Mouse (Mus musculus) hindbrain, embryonic 12.5 days (tissue): Measurements from ENCODE around the gene Negr1. TPM values are rescaled to one million over a fixed set of nuclear protein-coding genes. Genes with fewer than 3 reads are reported as not detected.

Experiments
- ATAC-seq: fragments of 200-750 bp; cut with Nextera tagmentation; 2 replicates; pipeline ENCODE4 v1.8.0; 2017; ENCODE audit warnings: moderate TSS enrichment; ENCODE audit not compliant: low FRiP score
- H3K27ac ChIP-seq: fragments of 300-500 bp; sonication (generic); 2 replicates; pipeline ENCODE4 v1.5.1; 2016; ENCODE audit warnings: mild to moderate bottlenecking
- H3K27me3 ChIP-seq: fragments of 300-500 bp; sonication (generic); 2 replicates; pipeline ENCODE4 v1.6.1; 2016; ENCODE audit warnings: mild to moderate bottlenecking
- H3K36me3 ChIP-seq: fragments of 300-500 bp; sonication (generic); 2 replicates; pipeline ENCODE4 v1.6.1; 2016; ENCODE audit warnings: mild to moderate bottlenecking
- H3K4me1 ChIP-seq: fragments of 300-500 bp; sonication (generic); 2 replicates; pipeline ENCODE4 v1.6.1; 2016
- H3K4me2 ChIP-seq: fragments of 300-500 bp; sonication (generic); replicated peaks from 2 replicates; pipeline ENCODE4 v1.6.1; 2016; ENCODE audit warnings: mild to moderate bottlenecking
- H3K4me3 ChIP-seq: fragments of 300-500 bp; sonication (generic); 2 replicates; pipeline ENCODE4 v1.5.1; 2016; ENCODE audit warnings: mild to moderate bottlenecking
- H3K9ac ChIP-seq: fragments of 300-500 bp; sonication (generic); 2 replicates; pipeline ENCODE4 v1.6.1; 2016; ENCODE audit warnings: mild to moderate bottlenecking, moderate library complexity
- H3K9me3 ChIP-seq: fragments of 300-500 bp; sonication (generic); replicated peaks from 2 replicates; pipeline ENCODE4 v1.6.1; 2016; ENCODE audit warnings: mild to moderate bottlenecking
- WGBS: fragments of 180-500 bp; shearing (Covaris S2); methylation state at CpG from one replicate; pipeline ENCODE4 v1.1.7; 2016; 5-methylcytosine and 5-hydroxymethylcytosine counted together
- polyA plus RNA-seq: library from polyadenylated mRNA; unstranded; fragments of >200 nt; fragmentation: Nextera tagmentation; extraction: Ambion mirVana; gene quantifications from 2 replicates; pipeline ENCODE4 v1.2.1, GENCODE M21; 2016

The Negr1 gene
- polyA plus RNA-seq, 1 experiment from 2014 or later, result 15.4 TPM

DNA sequence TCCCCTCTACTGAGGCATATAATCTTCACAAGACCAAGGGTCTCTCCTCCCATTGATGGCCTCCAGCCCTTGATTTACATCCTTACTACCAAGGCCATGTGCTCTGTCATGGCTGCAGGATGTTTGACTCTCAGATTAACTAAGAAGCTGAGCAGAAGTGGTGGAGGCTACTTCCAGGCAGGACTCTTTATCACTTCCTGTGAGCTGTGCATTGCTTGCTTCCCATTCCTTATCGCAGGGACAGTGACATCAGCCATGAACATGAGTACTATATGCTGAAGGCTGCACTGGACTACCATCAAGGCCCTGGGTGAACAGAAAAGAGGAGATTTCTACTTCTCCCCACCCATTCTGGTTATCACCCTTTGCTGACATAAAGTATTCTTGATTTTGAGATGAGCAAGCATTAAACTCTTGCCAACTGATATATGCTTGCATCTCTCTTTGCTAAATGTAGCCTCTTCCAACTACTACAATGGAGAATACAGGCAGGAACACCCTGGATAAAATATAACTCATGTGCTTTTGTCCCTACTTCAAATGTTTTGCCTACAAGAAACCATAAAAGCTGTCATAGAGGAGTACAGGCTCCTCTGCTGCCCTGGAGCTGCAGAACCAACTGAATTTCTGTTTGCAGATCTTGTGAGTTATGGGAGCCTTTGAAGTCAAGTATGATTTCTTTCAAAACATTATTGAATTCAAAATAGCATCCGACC is 517.8 kb downstream of the Negr1 start:
- 75% methylated on average over 2 of the region's 2 CpGs for WGBS
- no peak overlapping the region for H3K9ac ChIP-seq
- ATAC-seq, result no peak
- H3K4me1 ChIP-seq, result no peaks in the 10 kb centered on the region
- no peaks in the 10 kb centered on the region for H3K36me3 ChIP-seq
- H3K4me3 ChIP-seq, result no peak overlapping the region
- H3K27ac ChIP-seq, result no peak overlapping the region
- no peaks in the 10 kb centered on the region for H3K9me3 ChIP-seq
- H3K27me3 ChIP-seq, result no peaks in the 10 kb centered on the region
- no peak overlapping the region for H3K4me2 ChIP-seq

DNA sequence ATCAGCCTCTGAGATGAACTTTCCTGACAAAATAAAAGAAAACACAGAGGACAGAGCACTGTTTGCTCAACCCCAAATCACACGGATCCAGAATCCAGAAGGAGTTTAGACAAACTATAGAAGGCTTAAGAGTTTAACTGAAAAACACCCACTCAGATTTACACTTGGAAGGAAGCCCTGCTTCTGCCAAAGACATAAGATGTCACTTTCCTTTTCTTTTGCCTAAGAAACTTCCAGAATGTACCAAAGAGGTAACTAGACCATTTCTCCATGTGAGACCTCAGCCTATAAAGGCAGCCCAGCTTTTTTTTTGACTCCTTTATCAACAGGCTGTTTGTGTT is 518.3 kb downstream of the Negr1 start:
- H3K4me1 ChIP-seq, result no peaks in the 10 kb centered on the region
- no peak for ATAC-seq
- H3K36me3 ChIP-seq, result no peaks in the 10 kb centered on the region
- no peak overlapping the region for H3K27ac ChIP-seq
- no peak overlapping the region for H3K4me3 ChIP-seq
- H3K27me3 ChIP-seq, result no peaks in the 10 kb centered on the region
- H3K4me2 ChIP-seq, result no peak overlapping the region
- H3K9ac ChIP-seq, result no peak overlapping the region
- H3K9me3 ChIP-seq, result no peaks in the 10 kb centered on the region
- WGBS, result 64% methylated on average over 1 of the region's 1 CpGs

GRCm38 (mm10) chr3:157080585-157080984 is 519.0 kb downstream of the Negr1 start:
- ATAC-seq, result no peak
- H3K27ac ChIP-seq, result no peak overlapping the region
- no peaks in the 10 kb centered on the region for H3K4me1 ChIP-seq
- no peaks in the 10 kb centered on the region for H3K36me3 ChIP-seq
- WGBS, result 93% methylated on average over 1 of the region's 1 CpGs
- no peak overlapping the region for H3K4me2 ChIP-seq
- no peaks in the 10 kb centered on the region for H3K9me3 ChIP-seq
- H3K9ac ChIP-seq, result no peak overlapping the region
- H3K27me3 ChIP-seq, result no peaks in the 10 kb centered on the region
- no peak overlapping the region for H3K4me3 ChIP-seq

DNA sequence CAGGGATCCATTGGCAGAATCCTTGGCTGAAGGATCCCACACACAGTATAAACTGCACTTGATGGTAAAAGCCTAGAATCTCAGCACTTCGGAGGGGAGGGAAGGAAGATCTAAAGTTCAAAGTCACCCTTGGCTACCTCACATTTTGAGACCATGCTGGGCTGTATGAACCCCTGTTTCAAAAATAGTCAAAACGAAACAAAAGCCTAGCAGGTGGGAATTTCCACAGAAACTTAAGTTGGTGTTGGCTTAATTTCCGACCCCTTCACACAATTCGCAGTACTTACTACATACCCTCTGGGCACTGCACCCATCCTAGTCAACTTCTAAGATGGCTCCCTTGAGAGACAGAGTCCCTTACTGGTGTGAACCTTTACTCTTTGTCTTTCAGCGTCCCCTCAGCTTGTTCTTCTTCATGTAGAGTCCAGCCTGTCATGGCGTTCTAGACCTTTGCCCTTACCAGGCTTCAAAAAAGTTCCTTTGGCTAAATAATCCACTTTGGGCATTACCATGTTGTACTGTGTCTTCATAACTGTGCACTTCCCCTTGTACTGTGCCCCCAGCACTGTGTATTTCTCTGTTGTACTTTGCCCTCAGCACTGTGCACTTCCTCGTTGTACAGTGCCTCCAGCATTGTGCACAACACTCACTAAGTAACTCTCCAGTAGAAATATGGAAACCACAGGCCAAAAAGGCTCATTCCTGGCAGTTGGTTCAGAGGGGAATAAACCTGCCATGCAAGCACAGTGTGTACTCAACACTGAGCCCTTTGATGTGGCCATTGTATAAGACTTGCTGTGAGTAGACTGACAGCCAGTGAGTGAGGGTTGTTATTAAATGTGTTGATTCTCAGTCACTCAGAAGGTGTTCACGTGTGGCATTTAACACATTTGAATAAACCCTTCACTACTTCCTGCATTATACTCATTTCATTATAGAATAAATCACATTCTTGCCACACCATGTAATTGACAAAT is 521.5 kb downstream of the Negr1 start:
- Histone ChIP-seq H3K4me1 (no peaks in the 10 kb centered on the region), H3K4me3 (no peak overlapping the region), H3K9ac (no peak overlapping the region), H3K27me3 (no peaks in the 10 kb centered on the region), H3K36me3 (no peaks in the 10 kb centered on the region), H3K9me3 (no peaks in the 10 kb centered on the region), H3K4me2 (no peak overlapping the region), H3K27ac (no peak overlapping the region)
- no peak for ATAC-seq
- 80% methylated on average over 8 of the region's 8 CpGs for WGBS

GRCm38 (mm10) chr3:157085180-157085579 is 523.6 kb downstream of the Negr1 start:
- 75% methylated on average over 1 of the region's 1 CpGs for WGBS
- no peaks in the 10 kb centered on the region for H3K4me1 ChIP-seq
- ATAC-seq, result no peak
- no peaks in the 10 kb centered on the region for H3K9me3 ChIP-seq
- no peaks in the 10 kb centered on the region for H3K27me3 ChIP-seq
- H3K4me3 ChIP-seq, result no peak overlapping the region
- no peaks in the 10 kb centered on the region for H3K36me3 ChIP-seq
- H3K4me2 ChIP-seq, result no peak overlapping the region
- no peak overlapping the region for H3K9ac ChIP-seq
- H3K27ac ChIP-seq, result no peak overlapping the region

DNA sequence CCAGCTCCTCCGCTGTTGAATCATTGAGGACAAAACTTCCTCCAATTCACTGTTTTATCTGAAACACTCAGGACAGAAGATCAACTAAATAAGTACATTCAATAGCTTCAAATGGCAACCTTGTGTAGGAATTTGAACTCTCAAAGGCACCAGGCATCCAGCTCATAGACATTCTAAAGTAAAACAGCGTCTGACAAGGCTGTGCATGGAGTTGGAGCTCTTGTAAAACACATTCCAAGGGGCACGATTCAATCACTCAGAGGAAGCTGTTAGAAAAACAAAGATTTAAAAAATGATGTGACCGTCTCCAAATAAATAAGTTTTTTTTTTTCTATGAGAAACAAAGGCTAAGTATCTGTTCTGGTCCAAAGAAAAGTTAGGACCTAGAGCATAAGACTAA is 528.5 kb downstream of the Negr1 start:
- Histone ChIP-seq H3K27me3 (no peaks in the 10 kb centered on the region), H3K9ac (no peak overlapping the region), H3K36me3 (no peaks in the 10 kb centered on the region), H3K4me3 (no peak overlapping the region), H3K4me1 (no peaks in the 10 kb centered on the region), H3K27ac (no peak overlapping the region), H3K9me3 (no peaks in the 10 kb centered on the region), H3K4me2 (no peak overlapping the region)
- ATAC-seq, result no peak
- 66% methylated on average over 4 of the region's 4 CpGs for WGBS

DNA sequence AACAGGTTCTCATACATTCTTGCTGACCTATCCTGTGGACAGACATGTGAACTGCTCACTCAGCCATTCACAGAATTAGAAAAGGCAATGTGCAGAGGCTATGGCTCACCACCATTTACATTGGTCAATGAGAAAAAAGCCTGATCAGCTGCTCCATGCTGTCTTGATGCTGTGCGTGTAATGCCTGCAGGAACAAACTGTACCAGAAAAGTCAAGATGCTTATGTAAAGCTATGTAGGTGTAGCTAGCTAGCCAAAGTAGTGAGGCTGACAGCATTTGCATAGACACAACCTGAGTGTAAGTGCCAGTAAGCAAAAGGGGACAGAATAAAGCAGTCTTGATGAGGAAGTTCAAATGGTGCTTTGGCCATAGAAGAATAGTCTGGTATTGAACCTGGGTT is 534.7 kb downstream of the Negr1 start:
- Histone ChIP-seq H3K9ac (no peak overlapping the region), H3K27me3 (no peaks in the 10 kb centered on the region), H3K4me1 (no peaks in the 10 kb centered on the region), H3K27ac (no peak overlapping the region), H3K4me2 (no peak overlapping the region), H3K36me3 (no peaks in the 10 kb centered on the region), H3K9me3 (no peaks in the 10 kb centered on the region), H3K4me3 (no peak overlapping the region)
- ATAC-seq, result no peak
- 96% methylated on average over 1 of the region's 1 CpGs for WGBS

DNA sequence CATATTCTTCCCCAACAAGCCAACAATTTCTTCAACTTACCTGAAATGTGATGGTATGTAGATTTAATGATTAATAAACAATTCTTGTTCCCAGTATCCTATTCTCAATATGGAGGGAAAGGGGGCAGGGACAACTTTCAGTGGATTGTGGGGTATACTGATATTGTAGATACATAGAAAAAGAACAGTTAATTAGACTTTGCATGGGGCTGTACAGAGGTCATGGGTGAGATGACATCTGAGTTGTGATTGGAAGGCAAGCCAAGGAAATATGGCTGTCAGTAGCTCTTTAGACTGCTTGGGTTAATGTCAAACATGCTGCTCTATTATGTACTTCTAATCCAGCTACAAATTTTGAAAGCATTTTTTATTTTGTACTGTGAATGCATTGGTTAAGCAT is 535.9 kb downstream of the Negr1 start:
- no peaks in the 10 kb centered on the region for H3K36me3 ChIP-seq
- H3K4me2 ChIP-seq, result no peak overlapping the region
- H3K9me3 ChIP-seq, result no peaks in the 10 kb centered on the region
- no peaks in the 10 kb centered on the region for H3K4me1 ChIP-seq
- no peak overlapping the region for H3K27ac ChIP-seq
- no peak for ATAC-seq
- no peak overlapping the region for H3K9ac ChIP-seq
- no peaks in the 10 kb centered on the region for H3K27me3 ChIP-seq
- H3K4me3 ChIP-seq, result no peak overlapping the region

DNA sequence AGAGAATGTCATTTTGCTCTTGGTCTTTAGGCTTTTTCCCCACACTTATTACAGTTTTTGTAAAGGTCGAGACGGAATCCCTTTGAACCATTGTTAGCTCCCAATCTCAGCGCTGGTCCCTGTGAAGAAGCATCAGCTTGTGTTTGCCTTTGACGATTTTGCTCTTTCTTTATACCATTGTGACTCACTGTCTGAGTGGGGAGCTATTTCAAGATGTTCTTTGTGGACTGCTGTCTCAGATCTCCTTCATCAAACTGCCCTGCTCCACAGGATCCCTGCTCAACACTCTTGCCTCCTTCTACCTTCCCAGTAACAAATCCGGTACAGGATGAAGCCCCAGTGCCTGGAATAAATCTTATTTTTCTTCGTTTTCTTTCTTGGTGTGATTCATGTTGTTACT is 536.8 kb downstream of the Negr1 start:
- WGBS, result 58% methylated on average over 6 of the region's 6 CpGs
- Histone ChIP-seq H3K9ac (no peak overlapping the region), H3K36me3 (no peaks in the 10 kb centered on the region), H3K4me1 (no peaks in the 10 kb centered on the region), H3K9me3 (no peaks in the 10 kb centered on the region), H3K4me2 (no peak overlapping the region), H3K4me3 (no peak overlapping the region), H3K27ac (no peak overlapping the region), H3K27me3 (no peaks in the 10 kb centered on the region)
- no peak for ATAC-seq

DNA sequence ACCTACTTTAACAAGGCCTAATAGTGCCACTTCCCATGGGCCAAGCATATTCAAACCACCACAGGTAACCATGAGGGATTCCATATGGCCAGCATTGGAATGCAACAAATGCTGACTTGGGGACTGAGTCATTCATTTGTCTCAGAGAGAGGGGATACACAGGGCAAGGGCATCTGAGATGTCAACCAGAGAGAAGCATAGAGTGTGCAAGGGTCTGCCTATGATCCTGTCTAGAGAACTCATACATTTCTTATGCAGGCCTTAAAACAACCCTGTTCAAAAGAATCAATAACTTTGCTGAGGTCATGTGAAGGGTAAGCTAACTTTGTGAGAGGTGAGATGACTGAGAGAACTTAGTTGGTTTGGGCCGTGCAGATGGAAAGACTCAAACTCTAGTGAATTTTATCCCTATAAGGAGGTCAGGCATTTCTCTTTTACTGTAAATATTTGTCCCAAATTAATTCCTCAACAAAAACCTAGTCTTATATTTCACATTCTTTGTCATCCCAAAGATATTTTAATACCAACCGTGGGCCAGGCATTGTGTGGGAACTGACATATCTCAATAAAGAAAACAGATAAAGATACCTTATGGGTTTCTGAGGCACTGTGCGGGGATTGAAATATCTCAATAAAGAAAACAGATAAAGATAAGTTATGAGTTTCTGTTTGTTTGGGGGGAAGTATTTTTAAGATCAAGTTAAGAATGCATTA is 543.4 kb downstream of the Negr1 start:
- Histone ChIP-seq H3K36me3 (no peaks in the 10 kb centered on the region), H3K9me3 (no peaks in the 10 kb centered on the region), H3K4me3 (no peak overlapping the region), H3K27me3 (no peaks in the 10 kb centered on the region), H3K9ac (no peak overlapping the region), H3K4me2 (no peak overlapping the region), H3K27ac (no peak overlapping the region), H3K4me1 (no peaks in the 10 kb centered on the region)
- no peak for ATAC-seq
- WGBS, result 78% methylated on average over 3 of the region's 3 CpGs

GRCm38 (mm10) chr3:157105580-157106264 is 544.1 kb downstream of the Negr1 start:
- no peaks in the 10 kb centered on the region for H3K4me1 ChIP-seq
- no peak overlapping the region for H3K4me2 ChIP-seq
- H3K36me3 ChIP-seq, result no peaks in the 10 kb centered on the region
- H3K27ac ChIP-seq, result no peak overlapping the region
- H3K9me3 ChIP-seq, result no peaks in the 10 kb centered on the region
- no peaks in the 10 kb centered on the region for H3K27me3 ChIP-seq
- no peak overlapping the region for H3K9ac ChIP-seq
- H3K4me3 ChIP-seq, result no peak overlapping the region
- no peak for ATAC-seq
- 69% methylated on average over 6 of the region's 6 CpGs for WGBS

DNA sequence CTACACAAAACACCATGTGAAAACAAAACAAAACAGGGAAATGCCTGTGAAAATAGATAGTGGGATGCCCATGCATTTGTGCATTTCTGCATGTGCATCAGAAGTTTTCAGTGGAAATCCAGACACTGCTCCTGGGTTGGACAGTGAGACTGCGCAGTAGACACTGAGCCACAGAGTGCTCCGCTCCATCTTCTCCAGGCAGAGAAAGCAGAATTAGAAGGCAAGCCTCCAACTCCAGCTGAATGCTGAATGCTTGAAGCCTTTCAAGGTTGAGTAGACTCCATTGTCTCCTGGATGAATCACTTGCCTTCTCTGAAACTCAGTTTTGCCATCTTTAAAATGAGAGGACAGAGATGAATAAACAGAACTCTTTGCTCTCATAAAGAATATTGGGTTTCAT is 546.6 kb downstream of the Negr1 start:
- Histone ChIP-seq H3K27ac (no peak overlapping the region), H3K27me3 (no peaks in the 10 kb centered on the region), H3K36me3 (no peaks in the 10 kb centered on the region), H3K9ac (no peak overlapping the region), H3K4me1 (no peaks in the 10 kb centered on the region), H3K4me2 (no peak overlapping the region), H3K9me3 (no peaks in the 10 kb centered on the region), H3K4me3 (no peak overlapping the region)
- ATAC-seq, result no peak
- WGBS, result 63% methylated on average over 2 of the region's 2 CpGs
